In genomic region chr1:189729141-189729815, GRCm38 (mm10) we compare ENCODE assay signal across 9 mouse cellular contexts. TPM values are rescaled to one million over a fixed set of nuclear protein-coding genes. Genes with fewer than 3 reads are reported as not detected.
DNase-seq lines count a peak whose midpoint lies in the region; ATAC-seq and TF ChIP-seq lines count a peak whose summit lies in the region.
"Had no signal": no experiment of that assay in that cellular context is flagged by ENCODE, and none has a peak within 500 bp of the region (broad histone marks: within the 10 kb centered on the region; RNA-seq: fewer than 3 reads in every experiment).

No protein-coding gene starts in this region.

- 18% methylated on average over 17 of the region's 17 CpGs for WGBS in liver, embryonic 11.5 days
- WGBS in embryonic facial prominence, embryonic 13.5 days = 6% methylated on average over 17 of the region's 17 CpGs
- WGBS in intestine, postnatal 0 days = 26% methylated on average over 17 of the region's 17 CpGs
- WGBS in neural tube, embryonic 14.5 days = 7% methylated on average over 17 of the region's 17 CpGs

- H3K4me1 ChIP-seq in liver, embryonic 11.5 days (replicated peaks; ENCODE audit: control insufficient read depth, insufficient read depth, low read length) = peaks cover 3% of the 10 kb centered on the region; the same call in 1 of the 2 replicates
- peaks cover 55% of the 10 kb centered on the region for H3K4me1 ChIP-seq in embryonic facial prominence, embryonic 13.5 days
- no peaks in the 10 kb centered on the region for H3K4me1 ChIP-seq in intestine, postnatal 0 days (replicated peaks; ENCODE audit: control insufficient read depth, insufficient read depth, low read length)
- peaks cover 6% of the 10 kb centered on the region; the same call in 1 of the 2 replicates for H3K4me1 ChIP-seq in neural tube, embryonic 14.5 days (ENCODE audit: control insufficient read depth, insufficient read depth, low read length)

- no peak for TF ChIP-seq CTCF in intestine, postnatal 0 days (IDR thresholded peaks at IDR 0.05; ENCODE audit: low read depth)

- H3K9ac ChIP-seq in liver, embryonic 11.5 days (ENCODE audit: low read depth, low read length) = no peak overlapping the region
- peak overlapping the region; percentile 90 for H3K9ac ChIP-seq in embryonic facial prominence, embryonic 13.5 days
- peak overlapping the region; percentile 59; the same call in 1 of the 2 replicates for H3K9ac ChIP-seq in intestine, postnatal 0 days (ENCODE audit: low read depth, low read length)
- peak overlapping the region; percentile 52; the same call in 1 of the 2 replicates for H3K9ac ChIP-seq in neural tube, embryonic 14.5 days (replicated peaks; ENCODE audit: low read depth, low read length)

- no peak for DNase-seq in liver, embryonic 11.5 days (ENCODE audit: low spot score)
- DNase-seq in liver = no peak
- no peak for DNase-seq in right cerebral cortex, postnatal 14 days
- DNase-seq in right cerebral cortex, postnatal 25 days = no peak
- DNase-seq in embryo, embryonic 10.5 days (ENCODE audit: low spot score) = no peak
- DNase-seq: layer of hippocampus, adult 9-11 months had no signal

- H3K4me2 ChIP-seq in liver, embryonic 11.5 days = peak overlapping the region; percentile 67
- peak overlapping the region; percentile 82 for H3K4me2 ChIP-seq in embryonic facial prominence, embryonic 13.5 days
- peak overlapping the region; percentile 95 for H3K4me2 ChIP-seq in intestine, postnatal 0 days (replicated peaks; ENCODE audit: low read depth)
- H3K4me2 ChIP-seq in neural tube, embryonic 14.5 days (ENCODE audit: low read depth, low read length) = peak overlapping the region; percentile 98

- H3K36me3 ChIP-seq in liver, embryonic 11.5 days (ENCODE audit: control insufficient read depth, insufficient read depth, low read length) = no peaks in the 10 kb centered on the region
- H3K36me3 ChIP-seq in embryonic facial prominence, embryonic 13.5 days = 0 out of 2 replicates have a peak, but pooled peaks cover 3% of the 10 kb centered on the region
- no peaks in the 10 kb centered on the region for H3K36me3 ChIP-seq in intestine, postnatal 0 days (ENCODE audit: control insufficient read depth, insufficient read depth)
- no peaks in the 10 kb centered on the region for H3K36me3 ChIP-seq in neural tube, embryonic 14.5 days (ENCODE audit: control insufficient read depth, insufficient read depth, low read length)

- peak overlapping the region; percentile 59 for H3K4me3 ChIP-seq in liver, embryonic 11.5 days (ENCODE audit: low read depth, low read length)
- H3K4me3 ChIP-seq in embryonic facial prominence, embryonic 13.5 days = peak overlapping the region; percentile 89
- peak overlapping the region; percentile 76 for H3K4me3 ChIP-seq in intestine, postnatal 0 days (ENCODE audit: low read depth, low read length)
- H3K4me3 ChIP-seq in neural tube, embryonic 14.5 days (ENCODE audit: low read depth, low read length) = peak overlapping the region; percentile 58

- H3K27ac ChIP-seq in liver, embryonic 11.5 days (ENCODE audit: low read depth, low read length) = no peak overlapping the region
- peak overlapping the region; percentile 99 for H3K27ac ChIP-seq in embryonic facial prominence, embryonic 13.5 days
- H3K27ac ChIP-seq in intestine, postnatal 0 days (ENCODE audit: low read depth, low read length) = no peak overlapping the region
- no peak overlapping the region for H3K27ac ChIP-seq in neural tube, embryonic 14.5 days (ENCODE audit: low read depth, low read length)

- peaks cover 58% of the 10 kb centered on the region for H3K27me3 ChIP-seq in liver, embryonic 11.5 days (replicated peaks; ENCODE audit: control insufficient read depth, insufficient read depth, low read length)
- H3K27me3 ChIP-seq in embryonic facial prominence, embryonic 13.5 days = no peaks in the 10 kb centered on the region
- peaks cover 3% of the 10 kb centered on the region; the same call in 1 of the 2 replicates for H3K27me3 ChIP-seq in intestine, postnatal 0 days (replicated peaks; ENCODE audit: control insufficient read depth, insufficient read depth, low read length)
- peaks cover 20% of the 10 kb centered on the region for H3K27me3 ChIP-seq in neural tube, embryonic 14.5 days (ENCODE audit: control insufficient read depth, insufficient read depth, low read length)

- no peaks in the 10 kb centered on the region for H3K9me3 ChIP-seq in liver, embryonic 11.5 days (ENCODE audit: control insufficient read depth, low read length)
- H3K9me3 ChIP-seq in embryonic facial prominence, embryonic 13.5 days = no peaks in the 10 kb centered on the region
- no peaks in the 10 kb centered on the region for H3K9me3 ChIP-seq in intestine, postnatal 0 days (ENCODE audit: control insufficient read depth)
- no peaks in the 10 kb centered on the region for H3K9me3 ChIP-seq in neural tube, embryonic 14.5 days (ENCODE audit: control insufficient read depth, low read length)

- no peak for ATAC-seq in liver, embryonic 11.5 days (replicated peaks; ENCODE audit: low FRiP score)
- ATAC-seq in embryonic facial prominence, embryonic 13.5 days (ENCODE audit: insufficient number of reproducible peaks, insufficient read depth, low FRiP score, low TSS enrichment, low read depth) = no peak
- ATAC-seq in intestine, postnatal 0 days = no peak
- no peak for ATAC-seq in neural tube, embryonic 14.5 days (ENCODE audit: low read depth)

RNA-seq across cellular contexts. Expression of gene Ptpn14, which starts 1.2 kb away (rescaled TPM):
- polyA plus RNA-seq in liver, embryonic 11.5 days (2014; fragmentation: Nextera tagmentation; extraction: Ambion mirVana) = 3.2 TPM in 2 replicates
- 13.9 and 14.0 TPM in 2 replicates for polyA plus RNA-seq in embryonic facial prominence, embryonic 13.5 days (2015; fragmentation: Nextera tagmentation; extraction: Ambion mirVana)
- polyA plus RNA-seq in intestine, postnatal 0 days (2015; fragmentation: Nextera tagmentation; extraction: Ambion mirVana) = 1.5 and 1.9 TPM in 2 replicates
- polyA plus RNA-seq in neural tube, embryonic 14.5 days (2014; fragmentation: Nextera tagmentation; extraction: Ambion mirVana) = 0.92 and 1.9 TPM in 2 replicates

RNA-seq across cellular contexts. Expression of gene Cenpf, which starts 41.4 kb away (rescaled TPM):
- 47.0 and 49.8 TPM in 2 replicates for polyA plus RNA-seq in liver, embryonic 11.5 days (2014; fragmentation: Nextera tagmentation; extraction: Ambion mirVana)
- polyA plus RNA-seq in embryonic facial prominence, embryonic 13.5 days (2015; fragmentation: Nextera tagmentation; extraction: Ambion mirVana) = 102 and 103 TPM in 2 replicates
- polyA plus RNA-seq in intestine, postnatal 0 days (2015; fragmentation: Nextera tagmentation; extraction: Ambion mirVana) = 17.8 and 18.9 TPM in 2 replicates
- 6.5 and 7.8 TPM in 2 replicates for polyA plus RNA-seq in neural tube, embryonic 14.5 days (2014; fragmentation: Nextera tagmentation; extraction: Ambion mirVana)
